Mouse (Mus musculus) erythroblast, embryonic 14.5 days (primary cell): Measurements from ENCODE around the gene Olfr1493-ps1.

Experiments used
- GATA1 ChIP-seq: IDR thresholded peaks from 2 replicates; pipeline ENCODE4 v1.6.1; 2012; ENCODE audit warnings: low read length, inconsistent platforms, mixed read lengths
- TAL1 ChIP-seq: IDR thresholded peaks from 3 replicates; pipeline ENCODE4 v1.6.1; 2012; ENCODE audit warnings: low read length, inconsistent platforms, mixed read lengths

GRCm38 (mm10) chr19:13696968-13697367 is 26.1 kb upstream of the Olfr1493-ps1 start, which contains the start of gene Olfr1491:
- TF ChIP-seq GATA1 (no peak), TAL1 (no peak)
